Mouse (Mus musculus) kidney, embryonic 14.5 days (tissue): ENCODE data around the gene Slc33a1. TPM values are rescaled to one million over a fixed set of nuclear protein-coding genes. Genes with fewer than 3 reads are reported as not detected.

Source experiments
- ATAC-seq: fragments of 200-750 bp; cut with Nextera tagmentation; 2 replicates; pipeline ENCODE4 v1.8.0; 2017; ENCODE audit warnings: moderate number of reproducible peaks, mild to moderate bottlenecking, moderate TSS enrichment, moderate library complexity; ENCODE audit not compliant: low FRiP score, low TSS enrichment
- H3K27ac ChIP-seq: fragments of 300-500 bp; sonication (generic); 2 replicates; pipeline ENCODE4 v1.5.1; 2014; ENCODE audit warnings: low read depth, mild to moderate bottlenecking, low read length, moderate library complexity, mixed read lengths
- H3K27me3 ChIP-seq: fragments of 300-500 bp; sonication (generic); 2 replicates; pipeline ENCODE4 v1.6.1; 2014; ENCODE audit warnings: mild to moderate bottlenecking, low read length; ENCODE audit not compliant: control insufficient read depth, insufficient read depth
- H3K36me3 ChIP-seq: fragments of 300-500 bp; sonication (generic); 2 replicates; pipeline ENCODE4 v1.6.1; 2014; ENCODE audit warnings: low read length, mixed read lengths; ENCODE audit not compliant: control insufficient read depth, insufficient read depth
- H3K4me1 ChIP-seq: fragments of 300-500 bp; sonication (generic); 2 replicates; pipeline ENCODE4 v1.6.1; 2014; ENCODE audit warnings: low read length, mixed read lengths; ENCODE audit not compliant: control insufficient read depth, insufficient read depth
- H3K4me2 ChIP-seq: fragments of 300-500 bp; sonication (generic); replicated peaks from 2 replicates; pipeline ENCODE4 v1.6.1; 2014; ENCODE audit warnings: low read depth, mild to moderate bottlenecking, low read length
- H3K4me3 ChIP-seq: fragments of 300-500 bp; sonication (generic); 2 replicates; pipeline ENCODE4 v1.5.1; 2014; ENCODE audit warnings: mild to moderate bottlenecking, low read length
- H3K9ac ChIP-seq: fragments of 300-500 bp; sonication (generic); 2 replicates; pipeline ENCODE4 v1.6.1; 2014; ENCODE audit warnings: low read depth, mild to moderate bottlenecking, low read length, moderate library complexity
- H3K9me3 ChIP-seq: fragments of 300-500 bp; sonication (generic); 2 replicates; pipeline ENCODE4 v1.6.1; 2016; ENCODE audit warnings: low read length; ENCODE audit not compliant: control insufficient read depth
- WGBS: fragments of 180-500 bp; shearing (Covaris S2); extraction: QIAGEN DNeasy Blood & Tissue Kit; methylation state at CpG from one replicate; pipeline ENCODE4 v1.1.7; 2014; 5-methylcytosine and 5-hydroxymethylcytosine counted together
- polyA plus RNA-seq: library from polyadenylated mRNA; unstranded; fragments of >200 nt; fragmentation: Nextera tagmentation; extraction: Ambion mirVana; gene quantifications from 2 replicates; pipeline ENCODE4 v1.2.1, GENCODE M21; 2014

Slc33a1 gene
- polyA plus RNA-seq = 14.3 and 22.1 TPM in 2 replicates

DNA sequence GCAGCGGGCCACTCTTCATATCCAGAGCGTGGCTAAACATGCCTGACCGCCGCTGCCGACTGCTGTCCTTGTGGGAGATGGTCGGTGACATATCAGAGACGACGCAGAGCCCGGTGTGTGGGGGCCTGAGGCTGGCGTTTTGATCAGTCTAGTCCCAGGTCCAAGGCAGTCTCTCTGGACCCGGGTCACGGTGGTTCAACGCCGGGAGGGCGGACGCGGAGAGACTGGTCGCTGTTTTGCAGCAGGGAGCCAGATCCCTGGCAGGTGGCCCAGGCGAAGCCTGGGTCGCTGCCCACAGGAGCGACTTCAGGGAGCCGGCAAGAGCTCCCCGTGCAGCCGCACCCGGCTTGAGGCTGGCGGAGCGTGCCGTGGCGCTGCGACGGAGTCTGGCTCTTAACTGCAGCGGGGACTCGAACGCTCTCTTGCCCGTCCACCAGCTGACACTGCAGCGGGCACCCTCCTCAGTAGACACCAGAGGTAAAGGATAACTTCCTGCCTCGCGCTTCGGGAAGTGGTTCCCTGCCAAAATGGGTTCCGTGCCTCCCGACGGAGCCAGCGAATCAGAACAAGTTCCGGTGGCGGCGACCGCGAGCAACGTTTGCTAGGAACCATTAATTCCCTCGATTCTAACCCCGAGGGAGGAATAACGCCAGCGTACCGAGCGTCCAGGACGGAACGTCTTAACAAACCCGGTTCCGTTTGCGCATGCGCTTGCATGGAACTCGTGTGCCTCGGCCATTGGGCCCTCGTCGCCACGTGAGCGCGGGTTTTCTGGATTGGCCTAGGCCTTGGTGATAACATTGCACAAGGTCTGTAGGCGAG, at the start of gene Slc33a1:
Gene Slc33a1, minus strand, starts transcription at position 669 of the 822 bp plus-strand sequence.
- Histone ChIP-seq H3K36me3 (no peaks in the 10 kb centered on the region), H3K4me1 (peaks cover 18% of the 10 kb centered on the region), H3K27ac (peak within 1 kb of the TSS; percentile 83), H3K9ac (peak within 1 kb of the TSS; percentile 66), H3K4me2 (peak within 1 kb of the TSS; percentile 63), H3K4me3 (peak within 1 kb of the TSS; percentile 56), H3K9me3 (no peaks in the 10 kb centered on the region), H3K27me3 (no peaks in the 10 kb centered on the region)
- WGBS = under 1% methylated on average over 69 of the region's 69 CpGs
- ATAC-seq = peak; percentile 97

DNA sequence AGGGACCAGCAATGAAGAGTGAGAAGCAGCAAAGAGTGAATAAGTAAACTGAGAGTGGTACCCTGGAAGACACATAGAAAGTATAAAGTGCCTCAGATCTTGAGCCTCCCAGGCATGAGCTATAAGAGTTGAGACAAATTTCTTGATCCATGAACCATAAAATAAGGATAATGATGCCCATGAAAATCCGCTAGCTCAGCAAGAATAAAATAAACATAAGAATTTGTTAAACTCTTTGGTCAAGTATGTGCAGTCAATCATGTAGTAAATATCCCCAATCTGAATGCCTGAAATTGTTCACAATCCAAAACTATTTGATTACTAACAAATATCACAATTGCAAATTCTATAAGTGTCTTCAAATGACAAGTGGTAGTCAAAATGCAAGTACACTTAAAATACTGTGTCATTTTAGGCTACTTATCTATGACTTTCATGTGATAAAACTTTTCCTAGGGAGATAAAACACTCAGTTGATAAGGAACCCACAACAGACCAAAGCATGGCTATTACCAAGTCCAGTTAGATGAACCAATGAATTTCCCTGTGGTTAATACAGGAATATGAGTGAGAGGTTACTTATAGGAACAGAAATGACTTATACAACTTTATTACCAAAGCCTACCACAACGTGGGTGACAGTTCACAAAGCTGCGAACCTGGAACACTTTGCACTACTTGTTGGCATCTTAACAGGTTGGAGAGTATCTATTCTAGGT, 24.3 kb upstream of the Slc33a1 start:
- Histone ChIP-seq H3K4me1 (no peaks in the 10 kb centered on the region), H3K4me3 (no peak overlapping the region), H3K4me2 (no peak overlapping the region), H3K27ac (no peak overlapping the region), H3K27me3 (no peaks in the 10 kb centered on the region), H3K36me3 (peaks cover 78% of the 10 kb centered on the region), H3K9me3 (no peaks in the 10 kb centered on the region), H3K9ac (no peak overlapping the region)
- WGBS = 90% methylated on average over 3 of the region's 3 CpGs
- no peak for ATAC-seq

DNA sequence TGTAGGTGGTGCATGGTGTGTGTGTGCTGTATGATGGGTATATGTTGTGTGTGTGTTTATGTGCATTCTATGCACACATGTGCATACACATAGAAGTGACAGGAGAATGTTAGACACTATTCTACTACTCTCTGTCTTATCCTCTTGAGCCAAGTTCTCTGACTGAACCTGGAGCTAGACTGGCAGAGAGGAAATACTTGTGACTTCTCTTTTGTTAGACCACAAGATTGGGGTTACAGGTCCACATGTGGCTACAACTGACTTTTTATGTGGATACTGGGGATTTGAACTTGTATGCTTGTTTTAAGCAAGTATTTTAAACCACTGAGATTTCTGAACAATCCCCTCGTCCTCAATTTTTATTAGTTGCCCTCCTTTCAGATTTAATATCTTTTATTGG, 22.1 kb upstream of the Slc33a1 start:
- WGBS = 86% methylated on average over 1 of the region's 1 CpGs
- Histone ChIP-seq H3K36me3 (peaks cover 71% of the 10 kb centered on the region), H3K27ac (no peak overlapping the region), H3K4me2 (no peak overlapping the region), H3K9me3 (no peaks in the 10 kb centered on the region), H3K4me1 (no peaks in the 10 kb centered on the region), H3K4me3 (no peak overlapping the region), H3K27me3 (no peaks in the 10 kb centered on the region), H3K9ac (no peak overlapping the region)
- ATAC-seq = no peak

DNA sequence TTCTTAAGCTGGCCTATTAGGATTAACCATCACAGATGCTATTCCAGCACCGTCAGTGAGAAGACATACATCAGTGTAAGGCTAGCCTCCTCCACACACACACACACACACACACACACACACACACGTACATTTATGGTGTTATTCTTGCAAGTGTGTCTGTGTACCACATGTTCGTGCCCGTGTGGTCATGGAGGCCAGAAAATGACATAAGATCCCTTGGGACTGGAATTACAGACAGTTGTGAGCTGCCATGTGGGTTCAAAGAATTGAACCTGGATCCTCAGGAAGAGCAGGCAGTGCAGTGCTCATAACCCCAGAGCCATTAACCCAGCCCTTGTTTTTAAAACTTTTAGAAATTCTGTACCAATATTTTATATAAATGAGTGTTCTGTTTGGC, 13.3 kb upstream of the Slc33a1 start:
- no peaks in the 10 kb centered on the region for H3K9me3 ChIP-seq
- no peak overlapping the region for H3K9ac ChIP-seq
- no peak overlapping the region for H3K27ac ChIP-seq
- peaks cover 10% of the 10 kb centered on the region; the same call in 1 of the 2 replicates for H3K4me1 ChIP-seq
- ATAC-seq = no peak
- H3K4me2 ChIP-seq = peak overlapping the region; percentile 8; the same call in 1 of the 2 replicates
- peaks cover 22% of the 10 kb centered on the region for H3K36me3 ChIP-seq
- no peak overlapping the region for H3K4me3 ChIP-seq
- 51% methylated on average over 4 of the region's 4 CpGs for WGBS
- no peaks in the 10 kb centered on the region for H3K27me3 ChIP-seq

DNA sequence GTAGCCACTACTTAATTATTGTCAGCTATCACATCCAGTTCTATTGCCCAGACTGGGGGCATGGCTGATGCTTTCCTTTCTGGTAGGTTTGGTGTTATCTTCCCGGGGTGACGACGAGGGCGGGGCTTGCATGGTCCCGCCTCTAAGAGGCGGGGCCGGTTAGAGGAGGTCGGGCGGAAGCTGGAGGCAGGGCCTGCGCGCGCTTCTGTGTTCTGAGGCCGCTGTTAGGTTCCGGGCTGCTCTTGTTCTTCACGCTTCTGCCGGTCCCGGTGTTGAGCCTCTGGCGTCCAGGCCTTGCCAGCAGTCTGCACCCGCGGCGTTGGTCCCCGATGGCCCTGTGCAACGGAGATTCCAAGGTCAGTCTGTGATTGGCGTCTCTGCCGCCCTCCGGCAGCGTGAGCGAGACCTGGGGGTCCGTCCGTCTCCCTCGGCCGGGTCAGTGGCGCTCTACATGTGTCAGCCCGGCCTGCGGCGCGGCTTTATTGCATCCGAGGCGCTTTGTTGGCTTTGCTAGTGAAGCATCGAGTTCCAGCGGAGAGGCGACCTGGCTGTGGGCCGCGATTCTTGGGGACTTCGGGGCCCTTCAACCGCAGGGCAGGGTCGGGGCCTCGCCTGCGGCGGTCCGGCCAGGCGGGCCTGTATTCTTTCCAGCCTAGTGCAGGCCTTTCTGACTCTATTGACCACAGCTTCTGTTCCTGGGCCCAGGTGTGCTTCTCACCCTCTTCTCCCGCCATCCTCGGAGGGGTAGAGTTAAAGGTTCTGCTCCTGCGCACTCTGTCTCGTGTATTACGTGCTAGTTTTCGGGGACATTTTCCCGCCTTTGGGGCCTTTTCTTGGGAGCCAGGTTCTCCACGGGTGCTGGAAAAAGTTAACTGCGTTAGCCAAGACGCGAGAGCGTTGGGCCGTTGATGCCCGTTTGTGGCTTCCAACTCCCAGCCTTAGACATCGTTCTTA, 11.7 kb upstream of the Slc33a1 start, which contains the start of gene Gmps:
Gene Gmps, plus strand, starts transcription at position 152 of the 954 bp plus-strand sequence.
- Histone ChIP-seq H3K4me2 (peak within 1 kb of the TSS; percentile 71), H3K27me3 (no peaks in the 10 kb centered on the region), H3K4me1 (peaks cover 10% of the 10 kb centered on the region; the same call in 1 of the 2 replicates), H3K27ac (peak within 1 kb of the TSS; percentile 92), H3K36me3 (peaks cover 13% of the 10 kb centered on the region), H3K4me3 (peak within 1 kb of the TSS; percentile 91), H3K9me3 (no peaks in the 10 kb centered on the region), H3K9ac (peak within 1 kb of the TSS; percentile 93)
- peak; percentile 99 for ATAC-seq
- WGBS = under 1% methylated on average over 66 of the region's 67 CpGs

DNA sequence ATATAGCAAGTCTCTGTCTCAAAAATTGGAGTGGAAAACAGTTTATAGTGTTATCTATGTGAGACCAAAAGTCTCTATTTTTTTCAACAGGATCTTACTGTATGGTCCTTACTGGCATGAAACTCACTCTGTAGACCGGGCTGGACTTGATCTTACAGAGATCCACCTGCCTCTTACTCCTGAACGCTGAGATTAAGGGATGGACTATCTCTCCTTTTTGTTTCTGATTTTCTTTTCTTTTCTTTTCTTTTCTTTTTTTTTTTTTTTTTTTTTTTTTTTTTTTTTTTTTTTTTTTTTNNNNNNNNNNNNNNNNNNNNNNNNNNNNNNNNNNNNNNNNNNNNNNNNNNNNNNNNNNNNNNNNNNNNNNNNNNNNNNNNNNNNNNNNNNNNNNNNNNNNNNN, 1.4 kb upstream of the Slc33a1 start:
- Histone ChIP-seq H3K9me3 (no peaks in the 10 kb centered on the region), H3K4me2 (no peak overlapping the region), H3K27me3 (no peaks in the 10 kb centered on the region), H3K4me1 (peaks cover 18% of the 10 kb centered on the region), H3K4me3 (no peak overlapping the region), H3K9ac (no peak overlapping the region), H3K27ac (no peak overlapping the region), H3K36me3 (no peaks in the 10 kb centered on the region)
- 70% methylated on average over 2 of the region's 2 CpGs for WGBS
- no peak for ATAC-seq

DNA sequence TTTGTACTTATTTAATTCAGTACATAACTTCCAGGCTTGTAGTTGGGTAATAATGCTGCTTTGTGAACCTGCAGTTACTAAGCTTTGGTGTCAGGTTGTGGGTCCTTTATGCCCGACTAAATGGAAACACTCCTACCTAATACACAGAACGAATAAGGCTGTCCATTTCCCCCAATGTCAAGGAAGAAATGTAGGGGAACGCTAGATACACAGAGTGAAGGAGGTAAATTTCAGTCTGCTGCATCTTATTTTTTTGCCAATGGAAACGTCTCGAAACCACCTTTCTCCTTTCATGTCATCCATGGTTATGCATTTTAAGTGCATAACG, 318 bp upstream of the Slc33a1 start:
- Histone ChIP-seq H3K9ac (no peak overlapping the region), H3K27ac (no peak overlapping the region), H3K27me3 (no peaks in the 10 kb centered on the region), H3K4me2 (peak overlapping the region; percentile 63), H3K9me3 (no peaks in the 10 kb centered on the region), H3K4me3 (peak overlapping the region; percentile 56), H3K36me3 (no peaks in the 10 kb centered on the region), H3K4me1 (peaks cover 18% of the 10 kb centered on the region)
- no peak for ATAC-seq
- 82% methylated on average over 6 of the region's 6 CpGs for WGBS

DNA sequence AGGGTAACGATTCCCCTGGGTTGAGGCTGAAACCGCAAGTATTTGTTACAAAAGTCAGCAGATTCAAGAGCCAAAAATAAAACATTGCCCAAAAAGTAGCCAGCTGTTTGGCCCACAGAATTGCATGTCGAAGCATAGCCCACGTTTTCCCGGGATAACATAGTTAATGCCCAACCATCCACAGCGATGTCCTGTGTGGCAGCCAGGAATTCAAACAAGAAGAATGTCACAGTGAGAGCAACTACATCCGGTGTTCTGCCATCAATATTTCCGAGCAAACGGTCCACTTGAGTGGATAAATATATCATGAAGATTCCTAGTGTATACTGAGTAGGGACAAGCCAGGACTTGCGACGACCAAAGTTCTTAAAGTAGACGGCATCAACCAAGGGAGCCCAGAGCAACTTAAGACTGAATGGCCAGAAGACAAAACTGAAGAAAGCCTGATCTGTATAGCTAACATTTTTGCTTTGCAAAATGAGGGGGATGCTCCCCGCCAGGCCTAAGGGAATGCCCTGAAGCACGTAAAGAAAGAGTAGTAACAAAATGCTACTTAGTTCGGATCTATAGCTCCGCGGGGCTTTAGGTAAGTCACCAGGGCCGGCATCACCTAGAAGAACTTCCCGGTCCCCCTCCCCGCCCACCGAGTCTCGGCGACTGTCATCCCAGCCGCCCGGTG, 1.0 kb downstream of the Slc33a1 start:
- H3K4me1 ChIP-seq = peaks cover 18% of the 10 kb centered on the region
- ATAC-seq = no peak; the same call in 1 of the 2 replicates
- H3K27me3 ChIP-seq = no peaks in the 10 kb centered on the region
- H3K27ac ChIP-seq = peak overlapping the region; percentile 83
- H3K9me3 ChIP-seq = no peaks in the 10 kb centered on the region
- peak overlapping the region; percentile 56 for H3K4me3 ChIP-seq
- H3K4me2 ChIP-seq = peak overlapping the region; percentile 63
- peak overlapping the region; percentile 66 for H3K9ac ChIP-seq
- no peaks in the 10 kb centered on the region for H3K36me3 ChIP-seq
- 6% methylated on average over 25 of the region's 25 CpGs for WGBS
